Mouse (Mus musculus): ENCODE data around the gene Zfp184. TPM values are rescaled to one million over a fixed set of nuclear protein-coding genes. Genes with fewer than 3 reads are reported as not detected.

Zfp184 gene
- polyA plus RNA-seq, 1 experiment from 2014 or later, result 24.8 TPM

DNA sequence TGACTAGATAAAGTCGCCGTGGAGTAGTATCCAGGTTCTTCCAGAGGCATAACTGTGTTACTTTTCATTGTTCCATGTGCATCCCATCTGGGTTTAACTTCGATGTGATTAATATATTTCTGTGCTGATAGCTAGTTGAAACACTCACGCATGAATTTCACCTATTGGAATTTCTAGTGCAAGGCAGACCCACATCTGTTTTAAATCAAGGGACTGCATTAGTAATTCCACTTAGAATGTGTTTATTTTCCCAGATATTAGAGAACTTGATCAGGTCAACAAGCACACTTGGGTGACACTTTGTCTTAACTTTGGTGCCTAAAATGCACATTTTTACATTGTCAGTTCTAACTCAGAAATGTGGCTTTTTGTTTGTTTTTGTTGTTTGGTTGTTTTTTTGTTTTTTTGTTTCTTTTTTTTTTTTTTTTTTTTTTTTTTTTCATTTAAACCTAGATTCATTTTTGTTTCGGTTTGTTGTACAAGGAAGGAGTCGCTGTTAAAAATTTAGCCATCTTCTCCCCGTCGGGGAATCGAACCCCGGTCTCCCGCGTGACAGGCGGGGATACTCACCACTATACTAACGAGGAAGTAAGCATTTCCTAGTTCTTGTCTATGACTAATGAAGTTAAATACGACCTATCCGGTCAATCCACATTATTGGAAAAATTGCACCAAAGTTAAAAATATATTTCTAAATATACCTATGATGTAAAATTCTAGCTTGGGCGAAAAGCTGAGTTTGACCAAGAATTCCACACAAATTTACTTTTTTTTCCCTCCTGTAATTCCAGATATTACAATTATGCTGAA is 9.7 kb upstream of the Zfp184 start:
- no peak overlapping the region for H3K9ac ChIP-seq (replicated peaks; ENCODE audit: low read depth, low read length)
- no peaks in the 10 kb centered on the region for H3K36me3 ChIP-seq (ENCODE audit: control insufficient read depth, insufficient read depth)
- H3K27ac ChIP-seq (ENCODE audit: low read length), result no peak overlapping the region
- no peak overlapping the region for H3K4me3 ChIP-seq (replicated peaks; ENCODE audit: low read length)
- 14% methylated on average over 17 of the region's 17 CpGs for WGBS
- peak; percentile 41; the same call in 1 of the 2 replicates for ATAC-seq
- H3K4me1 ChIP-seq (replicated peaks; ENCODE audit: control insufficient read depth, insufficient read depth, low read length), result peaks cover 2% of the 10 kb centered on the region; the same call in 1 of the 2 replicates
- no peak overlapping the region for H3K4me2 ChIP-seq (ENCODE audit: low read length)
- 0 out of 2 replicates have a peak, but pooled peaks cover 4% of the 10 kb centered on the region for H3K27me3 ChIP-seq (replicated peaks; ENCODE audit: control insufficient read depth, insufficient read depth, low read length)
- no peaks in the 10 kb centered on the region for H3K9me3 ChIP-seq (ENCODE audit: control insufficient read depth, low read length)

DNA sequence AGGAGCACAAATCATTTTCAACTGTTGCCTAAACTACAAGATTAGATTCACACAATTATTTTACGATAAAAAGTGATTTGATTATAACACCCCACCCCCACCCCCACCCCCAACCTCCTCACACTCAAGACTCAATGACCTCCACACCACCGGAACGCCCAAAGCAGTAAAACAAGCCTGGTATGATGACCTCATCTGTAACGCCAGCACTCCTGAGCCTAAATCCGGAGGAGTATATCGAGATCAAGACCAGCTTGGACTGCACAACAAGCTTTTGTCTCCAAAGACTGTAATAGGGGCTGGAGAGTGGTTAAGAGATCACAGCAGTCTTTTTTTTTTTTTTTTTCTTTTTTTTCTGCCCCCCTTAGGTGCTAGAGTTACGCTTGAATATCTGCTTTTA is 9.1 kb upstream of the Zfp184 start:
- 0 out of 2 replicates have a peak overlapping the region, but pooled peaks have one; percentile 1 for H3K4me3 ChIP-seq (replicated peaks; ENCODE audit: low read length)
- ATAC-seq, result no peak

DNA sequence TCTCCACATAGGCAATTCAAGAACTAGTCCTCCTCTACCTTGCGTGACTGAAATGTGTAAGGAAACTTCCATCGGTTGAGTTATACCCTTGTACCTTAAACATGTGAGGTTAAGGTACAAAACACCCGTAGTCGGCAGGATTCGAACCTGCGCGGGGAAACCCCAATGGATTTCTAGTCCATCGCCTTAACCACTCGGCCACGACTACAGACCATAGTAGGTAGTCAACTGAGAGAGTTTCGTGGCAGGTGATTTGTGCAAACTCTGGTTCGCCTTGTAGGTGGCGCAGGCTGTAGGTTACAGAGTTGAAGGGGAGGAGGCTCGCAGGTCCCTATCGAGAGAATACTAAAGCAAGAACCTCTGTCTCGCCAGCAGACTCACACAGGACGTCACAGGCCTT is 7.9 kb upstream of the Zfp184 start:
- ATAC-seq, result no peak
- WGBS, result 3% methylated on average over 17 of the region's 17 CpGs
- Histone ChIP-seq H3K27me3 (replicated peaks; ENCODE audit: control insufficient read depth, insufficient read depth, low read length) (0 out of 2 replicates have a peak, but pooled peaks cover 4% of the 10 kb centered on the region), H3K4me1 (replicated peaks; ENCODE audit: control insufficient read depth, insufficient read depth, low read length) (peaks cover 5% of the 10 kb centered on the region; the same call in 1 of the 2 replicates), H3K4me2 (ENCODE audit: low read length) (no peak overlapping the region), H3K9me3 (ENCODE audit: control insufficient read depth, low read length) (no peaks in the 10 kb centered on the region), H3K27ac (ENCODE audit: low read length) (no peak overlapping the region), H3K9ac (replicated peaks; ENCODE audit: low read depth, low read length) (no peak overlapping the region), H3K36me3 (ENCODE audit: control insufficient read depth, insufficient read depth) (no peaks in the 10 kb centered on the region), H3K4me3 (replicated peaks; ENCODE audit: low read length) (no peak overlapping the region)

More for the DNA sequence above, 9.1 kb upstream of the Zfp184 start:
- H3K4me2 ChIP-seq (ENCODE audit: low read length), result peak overlapping the region; percentile 19; the same call in 1 of the 2 replicates
- H3K4me1 ChIP-seq (replicated peaks; ENCODE audit: control insufficient read depth, insufficient read depth, low read length), result peaks cover 2% of the 10 kb centered on the region; the same call in 1 of the 2 replicates
- H3K27ac ChIP-seq (ENCODE audit: low read length), result no peak overlapping the region
- no peak overlapping the region for H3K9ac ChIP-seq (replicated peaks; ENCODE audit: low read depth, low read length)
- H3K36me3 ChIP-seq (ENCODE audit: control insufficient read depth, insufficient read depth), result no peaks in the 10 kb centered on the region
- H3K9me3 ChIP-seq (ENCODE audit: control insufficient read depth, low read length), result no peaks in the 10 kb centered on the region
- H3K27me3 ChIP-seq (replicated peaks; ENCODE audit: control insufficient read depth, insufficient read depth, low read length), result 0 out of 2 replicates have a peak, but pooled peaks cover 4% of the 10 kb centered on the region
- 5% methylated on average over 7 of the region's 7 CpGs for WGBS

DNA sequence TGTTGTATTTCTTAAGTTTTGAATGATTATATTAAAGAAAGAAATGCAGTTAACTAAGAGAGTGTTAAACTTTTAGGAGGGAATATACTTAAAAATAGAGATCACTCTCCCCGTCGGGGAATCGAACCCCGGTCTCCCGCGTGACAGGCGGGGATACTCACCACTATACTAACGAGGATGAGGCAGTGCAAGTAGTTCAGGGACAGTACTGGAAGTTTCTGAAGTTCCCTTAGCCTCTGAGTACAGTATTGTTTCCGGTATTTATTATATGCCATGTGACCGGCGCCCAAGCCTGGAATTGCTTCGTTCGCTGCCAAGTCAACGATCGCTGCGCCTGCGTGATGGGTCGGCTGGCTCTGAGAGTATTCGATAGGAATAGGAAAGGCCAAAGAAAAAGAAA is 4.7 kb upstream of the Zfp184 start:
- H3K4me1 ChIP-seq (replicated peaks; ENCODE audit: control insufficient read depth, insufficient read depth, low read length), result 0 out of 2 replicates have a peak, but pooled peaks cover 2% of the 10 kb centered on the region
- H3K9ac ChIP-seq (replicated peaks; ENCODE audit: low read depth, low read length), result peak overlapping the region; percentile 7; the same call in 1 of the 2 replicates
- H3K4me2 ChIP-seq (ENCODE audit: low read length), result peak overlapping the region; percentile 56
- H3K36me3 ChIP-seq (ENCODE audit: control insufficient read depth, insufficient read depth), result no peaks in the 10 kb centered on the region
- 0 out of 2 replicates have a peak, but pooled peaks cover 4% of the 10 kb centered on the region for H3K27me3 ChIP-seq (replicated peaks; ENCODE audit: control insufficient read depth, insufficient read depth, low read length)
- under 1% methylated on average over 19 of the region's 19 CpGs for WGBS
- H3K9me3 ChIP-seq (ENCODE audit: control insufficient read depth, low read length), result no peaks in the 10 kb centered on the region
- peak; percentile 69 for ATAC-seq
- peak overlapping the region; percentile 52 for H3K4me3 ChIP-seq (replicated peaks; ENCODE audit: low read length)
- peak overlapping the region; percentile 5; the same call in 1 of the 2 replicates for H3K27ac ChIP-seq (ENCODE audit: low read length)

DNA sequence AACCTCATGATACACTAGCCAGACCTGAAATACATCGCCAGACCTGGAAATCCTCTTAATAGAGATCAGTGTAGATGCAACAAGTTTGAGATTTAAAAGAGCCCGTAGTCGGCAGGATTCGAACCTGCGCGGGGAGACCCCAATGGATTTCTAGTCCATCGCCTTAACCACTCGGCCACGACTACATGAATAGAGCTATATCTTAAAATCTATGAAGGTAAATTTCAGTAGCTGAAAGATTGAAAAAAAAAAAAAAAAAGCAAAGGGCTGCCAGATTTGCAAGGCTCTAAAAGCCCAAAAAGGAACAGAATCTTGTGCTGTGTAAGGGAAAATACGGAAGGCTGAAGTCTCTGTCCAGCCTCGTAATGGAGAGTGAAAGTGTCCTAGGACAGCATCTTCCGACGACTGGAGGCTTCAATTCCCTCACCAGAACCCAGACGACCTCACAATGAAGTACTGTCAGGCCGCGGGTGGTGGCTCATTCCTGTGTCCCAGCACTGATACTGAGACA is 4.0 kb upstream of the Zfp184 start:
- Histone ChIP-seq H3K4me2 (ENCODE audit: low read length) (peak overlapping the region; percentile 56), H3K4me1 (replicated peaks; ENCODE audit: control insufficient read depth, insufficient read depth, low read length) (peaks cover 2% of the 10 kb centered on the region; the same call in 1 of the 2 replicates), H3K36me3 (ENCODE audit: control insufficient read depth, insufficient read depth) (no peaks in the 10 kb centered on the region), H3K9me3 (ENCODE audit: control insufficient read depth, low read length) (no peaks in the 10 kb centered on the region), H3K27me3 (replicated peaks; ENCODE audit: control insufficient read depth, insufficient read depth, low read length) (0 out of 2 replicates have a peak, but pooled peaks cover 4% of the 10 kb centered on the region), H3K9ac (replicated peaks; ENCODE audit: low read depth, low read length) (peak overlapping the region; percentile 62), H3K27ac (ENCODE audit: low read length) (peak overlapping the region; percentile 57), H3K4me3 (replicated peaks; ENCODE audit: low read length) (peak overlapping the region; percentile 52)
- WGBS, result under 1% methylated on average over 16 of the region's 16 CpGs
- ATAC-seq, result peak; percentile 32

DNA sequence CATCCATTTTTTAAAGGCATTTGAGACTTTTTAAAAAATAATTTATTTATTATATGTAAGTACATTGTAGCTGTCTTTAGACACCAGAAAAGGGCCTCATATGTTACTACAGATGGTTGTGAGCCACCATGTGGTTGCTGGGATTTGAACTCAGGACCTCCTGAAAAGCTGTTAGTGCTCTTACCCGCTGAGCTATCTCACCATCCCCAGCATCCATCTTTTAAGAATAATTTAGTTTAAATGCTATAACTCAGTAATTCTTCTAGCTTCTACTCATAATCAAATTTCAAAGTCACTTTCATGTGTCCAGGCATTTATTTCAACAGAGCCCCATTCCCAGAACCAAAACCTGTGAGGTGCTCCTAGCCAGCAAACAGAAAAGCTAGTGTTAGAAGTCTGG is 1.2 kb upstream of the Zfp184 start:
- Histone ChIP-seq H3K36me3 (ENCODE audit: control insufficient read depth, insufficient read depth) (peaks cover 2% of the 10 kb centered on the region; the same call in 1 of the 2 replicates), H3K4me3 (replicated peaks; ENCODE audit: low read length) (no peak overlapping the region), H3K27me3 (replicated peaks; ENCODE audit: control insufficient read depth, insufficient read depth, low read length) (no peaks in the 10 kb centered on the region), H3K9ac (replicated peaks; ENCODE audit: low read depth, low read length) (no peak overlapping the region), H3K9me3 (ENCODE audit: control insufficient read depth, low read length) (no peaks in the 10 kb centered on the region), H3K4me1 (replicated peaks; ENCODE audit: control insufficient read depth, insufficient read depth, low read length) (peaks cover 17% of the 10 kb centered on the region), H3K27ac (ENCODE audit: low read length) (no peak overlapping the region), H3K4me2 (ENCODE audit: low read length) (no peak overlapping the region)
- no peak for ATAC-seq
- 82% methylated on average over 1 of the region's 1 CpGs for WGBS

DNA sequence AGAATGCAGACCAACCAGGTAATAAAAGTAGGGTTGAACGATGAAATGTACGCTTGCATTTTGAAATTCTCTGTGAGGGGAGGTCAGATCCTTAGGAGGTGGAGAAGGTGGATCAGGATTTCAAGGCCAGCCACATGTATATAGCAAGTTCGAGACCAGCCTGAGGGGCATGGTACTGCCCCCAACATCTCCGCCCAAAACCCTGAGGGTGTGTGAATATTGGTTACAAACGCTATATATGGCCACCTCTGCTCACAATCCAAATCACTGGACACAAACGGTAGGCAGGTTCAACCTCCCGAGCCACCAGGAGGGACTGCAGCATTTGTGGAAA is 335 bp upstream of the Zfp184 start:
- H3K4me1 ChIP-seq (replicated peaks; ENCODE audit: control insufficient read depth, insufficient read depth, low read length), result peaks cover 17% of the 10 kb centered on the region
- H3K9me3 ChIP-seq (ENCODE audit: control insufficient read depth, low read length), result no peaks in the 10 kb centered on the region
- no peak; the same call in none of the 2 replicates for ATAC-seq
- 1% methylated on average over 7 of the region's 7 CpGs for WGBS
- peak overlapping the region; percentile 87 for H3K4me2 ChIP-seq (ENCODE audit: low read length)
- H3K27me3 ChIP-seq (replicated peaks; ENCODE audit: control insufficient read depth, insufficient read depth, low read length), result no peaks in the 10 kb centered on the region
- H3K4me3 ChIP-seq (replicated peaks; ENCODE audit: low read length), result peak overlapping the region; percentile 93
- peaks cover 6% of the 10 kb centered on the region for H3K36me3 ChIP-seq (ENCODE audit: control insufficient read depth, insufficient read depth)
- H3K9ac ChIP-seq (replicated peaks; ENCODE audit: low read depth, low read length), result peak overlapping the region; percentile 86
- peak overlapping the region; percentile 31; the same call in 1 of the 2 replicates for H3K27ac ChIP-seq (ENCODE audit: low read length)

DNA sequence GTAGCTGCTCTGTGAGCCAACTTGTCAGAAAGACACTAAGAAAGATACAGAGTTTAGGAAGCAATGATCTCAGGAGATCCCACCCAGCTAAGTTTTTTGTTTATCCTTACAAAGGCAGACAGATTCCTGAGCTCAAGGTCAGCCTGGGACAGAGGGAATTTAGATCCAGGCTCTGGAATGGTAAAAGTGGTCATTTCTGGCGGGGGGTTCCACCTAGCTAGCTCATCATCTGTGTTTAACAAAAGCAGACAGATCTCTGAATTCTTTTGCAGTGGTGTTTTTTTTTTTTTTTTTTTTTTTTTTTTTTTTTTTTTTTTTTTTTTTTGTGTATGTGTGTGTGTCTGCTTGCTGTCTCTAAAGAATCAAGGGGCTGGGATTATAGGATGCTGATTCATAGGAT is 24.4 kb downstream of the Zfp184 start:
- Histone ChIP-seq H3K36me3 (ENCODE audit: control insufficient read depth, insufficient read depth) (no peaks in the 10 kb centered on the region), H3K4me2 (ENCODE audit: low read length) (no peak overlapping the region), H3K27me3 (replicated peaks; ENCODE audit: control insufficient read depth, insufficient read depth, low read length) (no peaks in the 10 kb centered on the region), H3K27ac (ENCODE audit: low read length) (no peak overlapping the region), H3K4me1 (replicated peaks; ENCODE audit: control insufficient read depth, insufficient read depth, low read length) (no peaks in the 10 kb centered on the region; the same call in 1 of the 2 replicates), H3K9ac (replicated peaks; ENCODE audit: low read depth, low read length) (no peak overlapping the region), H3K9me3 (ENCODE audit: control insufficient read depth, low read length) (no peaks in the 10 kb centered on the region; the same call in 1 of the 2 replicates), H3K4me3 (replicated peaks; ENCODE audit: low read length) (no peak overlapping the region)
- 65% methylated on average over 1 of the region's 1 CpGs for WGBS
- ATAC-seq, result no peak

DNA sequence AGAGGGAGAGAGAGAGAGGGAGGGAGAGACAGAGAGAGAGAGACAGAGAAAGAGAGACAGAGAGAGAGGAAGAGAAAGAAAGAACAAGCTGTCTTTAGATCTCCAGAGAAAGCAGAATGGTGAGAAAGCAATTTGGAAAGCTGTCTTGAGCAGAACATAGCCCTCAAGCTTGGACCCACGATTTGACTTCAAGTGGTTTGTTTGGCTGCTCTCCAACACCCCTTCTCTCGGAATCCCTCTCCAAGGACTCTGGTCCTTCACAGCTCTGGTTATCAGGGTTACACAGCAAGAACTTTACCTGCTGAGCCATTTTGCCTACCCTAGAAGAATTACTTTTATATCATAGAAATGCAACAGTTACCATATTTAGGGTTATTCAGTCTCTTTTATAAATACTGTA is 24.9 kb downstream of the Zfp184 start:
- 53% methylated on average over 2 of the region's 2 CpGs for WGBS
- ATAC-seq, result no peak
- Histone ChIP-seq H3K27me3 (replicated peaks; ENCODE audit: control insufficient read depth, insufficient read depth, low read length) (no peaks in the 10 kb centered on the region), H3K4me3 (replicated peaks; ENCODE audit: low read length) (no peak overlapping the region), H3K4me1 (replicated peaks; ENCODE audit: control insufficient read depth, insufficient read depth, low read length) (no peaks in the 10 kb centered on the region; the same call in 1 of the 2 replicates), H3K27ac (ENCODE audit: low read length) (no peak overlapping the region), H3K9ac (replicated peaks; ENCODE audit: low read depth, low read length) (no peak overlapping the region), H3K36me3 (ENCODE audit: control insufficient read depth, insufficient read depth) (no peaks in the 10 kb centered on the region), H3K4me2 (ENCODE audit: low read length) (no peak overlapping the region), H3K9me3 (ENCODE audit: control insufficient read depth, low read length) (no peaks in the 10 kb centered on the region; the same call in 1 of the 2 replicates)

Measured in forebrain, embryonic 16.5 days (tissue).